Mouse (Mus musculus): Measurements from ENCODE around the gene Rpl39.
"Not testable (repeated sequence)": the region's sequence is repeated elsewhere in the genome, so short reads cannot be mapped to it uniquely, and the experiment has no call there.

Rpl39 gene

DNA sequence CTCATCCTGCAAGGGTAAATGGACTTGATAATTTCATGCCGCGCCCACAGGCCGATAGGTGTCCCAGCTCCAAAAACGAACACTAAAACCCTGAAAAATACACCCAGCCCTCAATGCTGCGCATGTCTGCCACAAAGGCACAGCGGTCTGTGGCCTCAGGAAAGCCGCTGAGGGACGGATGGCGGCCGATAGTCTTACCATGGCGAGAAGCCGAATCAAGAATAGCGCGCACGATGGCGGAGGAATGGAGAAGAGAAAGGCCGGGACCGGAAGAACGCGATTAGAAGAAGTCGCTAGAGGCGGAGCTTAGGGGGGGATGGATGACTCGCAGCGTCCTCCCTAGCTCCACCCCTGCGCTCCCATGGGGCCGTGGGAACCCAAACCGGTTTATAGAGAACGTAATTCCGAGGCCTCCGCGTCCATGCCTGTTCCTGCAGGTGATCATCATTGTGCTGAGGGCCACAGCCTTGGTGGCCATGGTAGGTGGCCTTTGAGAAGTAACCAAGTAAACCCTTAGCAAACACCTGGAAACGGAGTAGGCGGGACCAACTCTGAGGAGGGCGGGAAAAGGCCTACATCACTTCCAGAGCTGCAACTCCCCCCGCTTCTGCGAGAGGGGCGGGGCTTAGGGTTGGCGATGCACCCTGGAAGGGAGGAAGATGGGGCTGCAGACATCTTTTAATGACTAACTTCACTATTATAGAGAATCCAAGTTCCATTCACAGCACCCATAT, at the start of gene Rpl39:
Gene Rpl39, minus strand, starts transcription at position 476 of the 734 bp plus-strand sequence.
- peak; percentile 80 to 83 for DNase-seq (ENCODE audit: low spot score in 2 of 2)

- peak; percentile 51 to 63 for DNase-seq (ENCODE audit: low spot score in 2 of 2)
These were observed 41.6 kb upstream of the Rpl39 start, which contains the start of gene Nkap for GRCm38 (mm10) chrX:37126671-37127358. Gene Nkap (plus strand): TSS chrX:37126795.

DNA sequence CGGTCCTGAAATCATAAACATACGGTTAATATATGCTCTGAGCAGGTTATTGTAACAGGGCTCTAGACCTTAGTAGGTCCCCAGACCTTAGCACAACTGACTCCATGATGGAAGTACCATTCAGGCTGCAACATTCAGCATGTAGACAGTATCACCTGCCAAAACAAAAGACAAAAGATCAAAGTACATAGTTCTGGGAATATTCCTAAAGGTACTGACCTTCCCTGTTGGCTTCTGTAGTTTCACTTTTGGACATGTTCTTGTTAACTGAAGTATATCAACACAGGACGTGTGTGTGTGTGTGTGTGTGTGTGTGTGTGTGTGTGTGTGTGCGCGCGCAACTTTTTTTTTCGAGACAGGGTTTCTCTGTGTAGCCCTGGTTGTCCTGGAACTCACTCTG, 40.3 kb upstream of the Rpl39 start:
- no peak for DNase-seq (ENCODE audit: low spot score in 2 of 2)

- DNase-seq (ENCODE audit: low spot score in 2 of 2): no peak
These were observed 35.0 kb upstream of the Rpl39 start for GRCm38 (mm10) chrX:37120212-37120611.

DNA sequence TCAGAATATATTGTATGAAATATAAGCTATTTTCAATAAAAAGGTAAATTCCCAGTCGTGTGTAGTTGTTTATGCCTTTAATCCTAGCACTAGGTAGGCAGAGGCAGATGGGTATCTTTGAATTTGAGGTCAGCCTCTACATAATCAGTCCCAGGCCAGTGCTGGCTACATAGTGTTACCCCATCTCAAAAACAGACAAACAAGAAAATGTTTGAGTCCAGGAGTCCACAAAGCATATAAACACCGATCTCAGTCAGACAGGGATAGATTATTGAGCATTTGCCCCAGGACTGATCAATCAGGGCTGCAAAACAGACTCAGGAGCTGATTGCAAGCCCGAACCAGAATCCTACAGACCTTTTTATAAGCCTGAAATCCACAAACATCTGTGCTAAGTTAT, 34.4 kb upstream of the Rpl39 start:
- no peak for DNase-seq (ENCODE audit: low spot score in 2 of 2)

- no peak for DNase-seq (ENCODE audit: low spot score in 2 of 2)
These were observed 31.9 kb upstream of the Rpl39 start for GRCm38 (mm10) chrX:37117085-37117484.

DNA sequence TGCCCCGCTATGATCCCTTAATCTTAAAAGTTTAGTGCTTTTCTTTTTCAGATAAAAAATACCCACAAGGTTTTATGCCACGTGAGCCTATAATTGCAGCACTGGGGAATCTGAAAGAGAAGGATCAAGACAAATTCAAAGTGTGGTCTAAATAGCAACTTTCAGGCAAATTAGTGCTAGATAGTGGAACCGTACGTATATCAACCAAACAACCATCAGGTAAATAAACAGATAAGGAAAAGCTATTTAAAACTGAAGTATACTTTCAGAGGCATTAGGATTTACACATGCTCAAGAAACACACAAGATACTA, 25.6 kb upstream of the Rpl39 start:
- DNase-seq (ENCODE audit: low spot score in 2 of 2): no peak

DNA sequence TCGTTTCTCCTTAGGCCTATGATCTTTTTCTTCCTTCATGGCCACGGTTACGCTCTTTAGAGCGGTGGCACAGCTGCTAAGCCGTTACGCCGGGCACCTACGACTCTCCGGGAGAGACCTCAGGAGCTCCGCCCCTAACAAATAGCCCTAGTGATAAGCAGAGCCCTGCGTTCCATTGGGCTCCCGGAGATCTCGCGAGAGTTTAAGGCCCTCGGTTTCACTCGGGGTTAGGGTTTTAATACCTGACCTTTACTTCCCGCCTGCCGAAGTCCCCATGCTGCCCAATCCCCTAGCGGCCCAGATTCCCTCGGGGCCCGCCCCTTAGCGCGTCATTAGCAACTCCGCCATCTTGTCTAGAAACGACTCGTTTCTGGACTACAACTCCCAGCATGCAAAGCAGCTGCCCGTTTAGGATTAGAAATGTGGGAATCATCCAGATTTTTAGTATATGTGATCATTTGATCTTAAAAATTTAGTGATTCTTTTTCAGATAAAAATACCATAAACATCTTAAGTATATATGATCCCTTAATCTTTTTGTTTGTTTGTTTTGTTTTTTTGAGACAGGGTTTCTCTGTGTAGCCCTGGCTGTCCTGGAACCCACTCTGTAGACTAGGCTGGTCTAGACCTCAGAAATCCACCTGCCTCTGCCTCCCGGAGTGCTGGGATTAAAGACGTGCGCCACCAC, 25.1 kb upstream of the Rpl39 start, which contains the start of gene Upf3b:
Gene Upf3b, minus strand, starts transcription at position 130 of the 688 bp plus-strand sequence.
- peak; percentile 89 to 90 for DNase-seq (ENCODE audit: low spot score in 2 of 2)

- no peak for DNase-seq (ENCODE audit: low spot score in 2 of 2)
These were observed 24.5 kb upstream of the Rpl39 start for GRCm38 (mm10) chrX:37109526-37110192.

- DNase-seq (ENCODE audit: low spot score in 2 of 2): no peak
These were observed 18.6 kb upstream of the Rpl39 start for GRCm38 (mm10) chrX:37103826-37104225.

DNA sequence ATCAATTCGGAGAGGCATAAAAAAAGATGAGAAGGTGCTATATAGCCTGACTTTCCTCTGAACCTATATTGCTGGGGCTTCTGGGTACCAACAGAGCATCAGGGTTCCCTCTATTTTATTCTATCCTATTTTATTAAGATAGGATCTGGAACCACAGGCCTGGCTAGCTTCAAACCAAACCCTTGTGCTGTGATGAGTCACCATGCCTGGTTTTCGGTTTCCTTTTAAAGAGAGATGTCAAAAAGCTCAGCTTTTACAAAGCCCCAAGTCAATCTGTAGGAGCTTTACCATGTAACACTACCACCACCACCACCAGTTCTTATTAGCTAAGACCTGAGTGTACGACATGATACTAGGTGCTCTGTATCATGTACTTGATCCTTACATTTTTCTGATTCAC, 13.5 kb upstream of the Rpl39 start:
- DNase-seq (ENCODE audit: low spot score in 2 of 2): no peak

GRCm38 (mm10) chrX:37095106-37095768, 10.0 kb upstream of the Rpl39 start:
- no peak for DNase-seq (ENCODE audit: low spot score in 2 of 2)

- no peak for DNase-seq (ENCODE audit: low spot score in 2 of 2)
These were observed 6.3 kb upstream of the Rpl39 start for GRCm38 (mm10) chrX:37091457-37091856.

GRCm38 (mm10) chrX:37088778-37089177, 3.6 kb upstream of the Rpl39 start:
- no peak for DNase-seq (ENCODE audit: low spot score in 2 of 2)

- no peak for DNase-seq (ENCODE audit: low spot score in 2 of 2)
These were observed 463 bp upstream of the Rpl39 start for GRCm38 (mm10) chrX:37085665-37086064.

DNA sequence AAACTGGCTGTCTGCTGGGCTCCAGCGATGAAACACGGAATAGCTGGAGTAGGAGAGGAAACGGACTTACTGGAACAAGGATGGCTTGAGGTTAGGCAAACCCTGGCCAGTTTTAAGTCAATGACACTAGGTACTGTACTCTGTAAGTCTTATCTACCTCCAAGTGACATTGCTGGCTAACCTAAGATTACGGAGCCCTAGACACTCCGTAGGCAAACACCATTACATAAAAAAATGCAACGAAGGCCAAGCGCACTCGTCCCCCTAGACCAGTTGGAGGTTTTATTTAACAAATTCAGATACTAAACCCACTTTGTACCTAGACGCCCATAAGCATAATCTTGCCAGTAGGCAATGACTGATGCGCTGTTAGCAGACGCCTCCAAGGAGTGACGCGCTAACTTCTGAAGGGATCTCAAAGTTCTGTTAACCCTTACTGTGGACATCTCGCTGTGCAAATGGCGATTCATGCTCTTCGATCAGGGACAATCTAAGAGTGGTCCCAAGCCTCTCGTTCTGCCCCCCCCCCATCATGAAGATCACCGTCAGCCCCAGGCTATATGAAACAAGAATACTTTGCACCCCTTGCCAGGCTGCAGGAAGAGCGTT, 780 bp downstream of the Rpl39 start:
- DNase-seq (ENCODE audit: low spot score in 2 of 2): no peak

DNA sequence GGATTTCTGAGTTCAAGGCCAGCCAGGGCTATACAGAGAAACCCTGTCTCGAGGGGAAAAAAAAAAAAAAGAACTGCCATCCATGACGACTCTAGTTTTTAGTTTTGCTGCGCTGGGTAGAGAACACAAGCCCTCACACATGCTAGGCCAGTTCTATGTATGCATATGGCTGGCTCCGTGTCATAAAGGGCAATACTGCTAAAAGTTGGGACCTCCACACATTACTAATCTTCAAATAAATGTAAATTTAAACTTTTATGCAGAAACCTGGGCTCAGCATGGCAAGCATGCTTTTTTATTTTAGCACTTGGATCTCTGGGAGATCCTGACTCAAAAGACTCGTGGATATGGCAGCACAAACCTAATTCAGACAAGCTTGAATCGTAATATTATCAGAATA, 4.0 kb downstream of the Rpl39 start:
- no peak for DNase-seq (ENCODE audit: low spot score in 2 of 2)

DNA sequence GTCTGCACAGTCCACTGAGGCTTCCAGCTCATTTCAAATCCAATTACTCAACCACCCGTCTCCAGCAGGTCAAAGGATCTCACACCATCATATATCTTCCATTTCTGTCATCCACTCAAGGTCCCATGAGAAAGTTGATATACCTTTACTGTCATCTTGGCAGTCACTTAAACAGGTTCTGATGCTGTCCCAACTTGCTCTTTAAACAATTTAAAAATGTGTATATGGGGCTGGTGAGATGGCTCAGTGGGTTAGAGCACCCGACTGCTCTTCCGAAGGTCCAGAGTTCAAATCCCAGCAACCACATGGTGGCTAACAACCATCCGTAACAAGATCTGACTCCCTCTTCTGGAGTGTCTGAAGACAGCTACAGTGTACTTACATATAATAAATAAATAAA, 4.9 kb downstream of the Rpl39 start:
- not testable (repeated sequence) for DNase-seq (ENCODE audit: low spot score in 2 of 2)

- DNase-seq (ENCODE audit: low spot score in 2 of 2): no peak
These were observed 8.6 kb downstream of the Rpl39 start for GRCm38 (mm10) chrX:37076651-37077050.

DNA sequence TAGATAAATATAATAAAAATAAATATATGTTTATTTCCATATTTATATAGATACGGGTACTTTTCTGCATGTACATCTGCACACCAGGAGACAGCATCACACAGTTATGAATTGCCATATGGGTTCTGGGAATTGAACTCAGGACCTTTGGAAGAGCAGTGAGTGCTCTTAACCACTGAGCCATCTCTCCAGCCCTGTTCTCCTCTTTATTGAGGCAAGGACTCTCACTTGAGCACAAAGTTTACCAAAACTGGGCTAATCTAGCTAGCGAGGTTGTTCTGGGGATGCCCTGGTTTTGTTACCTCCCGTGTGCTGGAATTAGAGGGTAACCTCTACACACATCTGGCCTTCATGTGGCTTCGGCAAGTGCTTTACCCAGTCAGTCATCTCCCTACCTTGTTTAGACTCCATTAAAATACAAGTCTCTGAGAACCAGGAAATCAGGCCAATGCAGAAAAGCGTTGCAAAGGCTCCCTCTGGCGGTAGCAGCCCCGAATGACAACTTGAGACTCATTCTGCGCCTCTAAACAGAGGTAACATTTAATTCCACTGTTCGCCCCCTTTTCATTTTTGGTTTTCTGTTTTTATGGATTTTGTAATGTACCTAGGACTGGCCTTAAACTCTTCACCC, 10.8 kb downstream of the Rpl39 start:
- DNase-seq (ENCODE audit: low spot score in 2 of 2): peak; percentile 19 to 71

- DNase-seq (ENCODE audit: low spot score in 2 of 2): no peak
These were observed 16.4 kb downstream of the Rpl39 start for GRCm38 (mm10) chrX:37068766-37069165.

All from urinary bladder, postnatal 4 days (tissue).